Mouse (Mus musculus): ENCODE measurements around the gene Iqcf1.

- no peak for TF ChIP-seq CTCF (IDR thresholded peaks at IDR 0.05; ENCODE audit: control insufficient read depth, insufficient read depth, low read length)
- no peak for TF ChIP-seq POLR2A (IDR thresholded peaks at IDR 0.05; ENCODE audit: borderline replicate concordance, control insufficient read depth, low read depth, low read length)
Measured at GRCm38 (mm10) chr9:106466721-106467120, 33.0 kb upstream of the Iqcf1 start.

All from bone marrow, adult 2 months (tissue).